Mouse (Mus musculus): ENCODE results near the gene Nt5c1a. TPM values are rescaled to one million over a fixed set of nuclear protein-coding genes. Genes with fewer than 3 reads are reported as not detected.

Gene Nt5c1a
- polyA plus RNA-seq (2014; fragmentation: Illumina TruSeq; extraction: RNeasy Lipid Tissue Mini Kit (QIAGEN cat#74804); ENCODE audit: low read depth, low replicate concordance): not detected

DNA sequence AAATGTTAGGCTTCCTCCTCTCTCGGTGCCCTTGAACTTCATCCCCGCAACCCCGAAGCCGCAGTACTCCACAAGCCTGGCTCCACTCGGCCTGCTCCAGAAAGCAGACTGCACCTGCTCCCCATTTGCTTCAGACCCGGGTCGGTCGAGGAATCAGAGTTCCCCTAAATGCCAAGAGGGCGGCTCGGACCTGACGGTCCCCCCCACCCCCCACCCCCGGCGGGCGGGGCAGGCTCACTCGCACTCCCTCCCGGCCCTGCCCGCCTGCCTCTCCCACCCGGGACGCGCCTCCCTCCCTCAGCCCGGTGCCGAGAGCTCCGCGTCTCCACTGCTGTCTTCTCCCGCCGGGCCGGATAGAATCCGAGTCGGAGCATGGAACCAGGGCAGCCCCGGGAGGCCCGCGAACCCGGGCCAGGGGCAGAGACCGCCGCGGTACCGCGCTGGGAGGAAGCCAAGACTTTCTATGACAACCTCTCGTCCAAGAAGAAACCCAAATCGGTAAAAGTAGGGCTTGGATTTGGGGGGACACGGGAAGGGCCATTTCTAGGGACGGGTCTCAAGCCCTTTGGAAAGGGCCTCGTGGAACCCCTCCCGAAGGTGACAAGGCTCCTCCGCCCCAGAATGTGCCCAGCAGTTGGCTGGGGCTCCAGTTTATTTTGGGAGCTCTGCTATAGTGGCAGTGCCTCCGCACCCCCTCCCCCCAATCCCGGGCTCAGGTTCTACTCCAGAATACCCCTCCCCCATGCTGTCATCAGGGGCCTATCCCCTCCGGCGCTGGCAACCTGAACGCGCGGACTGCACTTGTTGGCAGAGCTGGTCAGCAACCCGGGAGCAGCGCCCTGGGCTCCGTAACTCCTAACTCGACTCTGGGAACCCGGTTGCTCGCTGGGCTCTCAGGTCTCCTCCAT, at the start of gene Nt5c1a:
Gene Nt5c1a (plus strand): TSS at position 319 of the 908 bp plus-strand sequence.

DNA sequence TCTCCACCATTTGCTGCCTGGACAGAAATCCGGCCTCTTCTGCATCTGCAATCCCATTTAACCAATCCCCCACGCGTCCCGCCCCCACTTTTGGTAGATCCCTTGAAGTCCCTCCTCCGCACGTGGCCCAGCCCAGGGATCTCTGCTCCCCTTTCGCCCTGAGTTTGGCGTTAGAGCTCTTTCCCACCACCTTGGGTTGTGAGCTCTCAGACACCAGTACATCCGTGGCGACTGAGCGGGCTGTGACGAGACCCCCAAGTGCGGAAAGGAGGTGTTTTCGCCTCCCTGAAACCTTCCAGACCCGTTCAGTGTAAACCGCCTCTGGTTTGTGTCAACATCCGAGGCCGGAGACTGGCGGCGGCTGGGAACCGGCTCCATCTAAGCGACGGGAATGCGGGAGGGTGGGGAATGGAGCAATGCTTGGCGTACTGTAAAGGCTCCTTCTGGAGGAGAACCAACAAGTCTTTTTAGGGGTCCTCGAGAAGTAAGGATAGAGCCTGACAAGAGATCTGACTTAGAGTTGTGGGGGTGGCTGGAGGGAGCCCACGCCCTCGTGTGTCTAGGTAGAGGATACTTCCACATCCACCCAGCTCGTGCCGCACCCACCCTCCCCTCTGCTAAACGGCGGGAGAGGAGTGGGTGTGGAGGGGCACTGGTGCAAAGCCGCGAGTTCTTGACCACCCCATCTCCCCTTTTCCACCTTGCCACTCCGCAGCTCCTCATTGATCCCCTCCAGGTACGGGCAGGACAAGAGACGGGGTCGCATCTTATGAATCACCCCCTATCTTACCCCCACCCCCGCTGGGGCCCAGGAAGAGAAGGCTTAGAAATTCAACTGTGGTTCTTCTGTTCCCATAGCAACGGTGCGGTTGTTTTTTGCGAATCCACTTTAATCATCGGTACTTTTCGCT, 18.7 kb upstream of the Nt5c1a start, which contains the start of gene Hpcal4:
Gene Hpcal4 (plus strand): TSS at position 900 of the 911 bp plus-strand sequence.

DNA sequence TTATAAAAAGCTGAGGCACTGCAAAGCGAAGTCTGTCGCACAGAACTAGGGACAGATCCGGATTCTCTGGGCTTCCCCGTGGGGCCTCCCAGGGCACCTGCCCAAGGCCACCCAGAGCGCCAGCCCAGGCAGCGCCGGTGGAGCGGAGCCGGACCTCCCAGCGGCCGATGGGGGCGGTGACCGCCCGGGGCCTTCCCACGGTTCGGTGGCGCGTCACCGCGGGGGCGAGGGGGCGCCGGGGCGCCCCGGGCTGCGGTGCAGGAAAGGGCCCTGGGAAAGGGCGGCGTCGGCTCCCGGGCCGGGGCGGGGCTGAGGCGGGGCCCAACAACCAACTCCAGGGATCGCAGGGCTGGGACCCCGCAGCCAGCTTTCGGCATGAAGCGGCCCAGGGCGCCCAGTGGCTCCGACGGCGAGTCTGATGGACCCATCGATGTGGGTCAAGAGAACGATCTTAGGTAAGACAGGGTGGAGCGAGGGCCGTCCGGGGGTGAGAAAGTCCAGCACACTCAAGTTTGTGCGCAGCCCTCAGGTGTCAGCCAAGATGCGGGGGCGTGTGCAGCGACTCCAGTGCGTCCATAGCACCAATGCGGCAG, 32.3 kb downstream of the Nt5c1a start, which contains the start of gene Heyl:
Gene Heyl (plus strand): TSS at position 65 of the 593 bp plus-strand sequence.

GRCm38 (mm10) chr4:123261721-123262401, 60.6 kb downstream of the Nt5c1a start, which contains the start of gene Pabpc4:
Pabpc4 (plus strand) TSS chr4:123262351.

Other genes starting within 250 kb of the Nt5c1a start
- not detected for gene Mfsd2a, start 240.3 kb upstream of the Nt5c1a start, polyA plus RNA-seq (2014; fragmentation: Illumina TruSeq; extraction: RNeasy Lipid Tissue Mini Kit (QIAGEN cat#74804); ENCODE audit: low read depth, low replicate concordance)
- gene Mycl, start 205.9 kb upstream of the Nt5c1a start, polyA plus RNA-seq (2014; fragmentation: Illumina TruSeq; extraction: RNeasy Lipid Tissue Mini Kit (QIAGEN cat#74804); ENCODE audit: low read depth, low replicate concordance): 3.4 TPM
- 14.5 TPM for gene Trit1, start 184.9 kb upstream of the Nt5c1a start, polyA plus RNA-seq (2014; fragmentation: Illumina TruSeq; extraction: RNeasy Lipid Tissue Mini Kit (QIAGEN cat#74804); ENCODE audit: low read depth, low replicate concordance)
- gene Bmp8b, start 96.3 kb upstream of the Nt5c1a start, polyA plus RNA-seq (2014; fragmentation: Illumina TruSeq; extraction: RNeasy Lipid Tissue Mini Kit (QIAGEN cat#74804); ENCODE audit: low read depth, low replicate concordance): 4.5 TPM
- not detected for gene Oxct2b, start 85.2 kb upstream of the Nt5c1a start, polyA plus RNA-seq (2014; fragmentation: Illumina TruSeq; extraction: RNeasy Lipid Tissue Mini Kit (QIAGEN cat#74804); ENCODE audit: low read depth, low replicate concordance)
- gene Ppie, start 61.6 kb upstream of the Nt5c1a start, polyA plus RNA-seq (2014; fragmentation: Illumina TruSeq; extraction: RNeasy Lipid Tissue Mini Kit (QIAGEN cat#74804); ENCODE audit: low read depth, low replicate concordance): 17.3 TPM
- 1.1 TPM for gene Hpcal4, start 18.3 kb upstream of the Nt5c1a start, polyA plus RNA-seq (2014; fragmentation: Illumina TruSeq; extraction: RNeasy Lipid Tissue Mini Kit (QIAGEN cat#74804); ENCODE audit: low read depth, low replicate concordance)
- gene Heyl, start 32.1 kb downstream of the Nt5c1a start, polyA plus RNA-seq (2014; fragmentation: Illumina TruSeq; extraction: RNeasy Lipid Tissue Mini Kit (QIAGEN cat#74804); ENCODE audit: low read depth, low replicate concordance): 1.1 TPM
- gene Pabpc4, start 60.8 kb downstream of the Nt5c1a start, polyA plus RNA-seq (2014; fragmentation: Illumina TruSeq; extraction: RNeasy Lipid Tissue Mini Kit (QIAGEN cat#74804); ENCODE audit: low read depth, low replicate concordance): 38.2 TPM
- not detected for gene Oxct2a, start 122.1 kb downstream of the Nt5c1a start, polyA plus RNA-seq (2014; fragmentation: Illumina TruSeq; extraction: RNeasy Lipid Tissue Mini Kit (QIAGEN cat#74804); ENCODE audit: low read depth, low replicate concordance)
- gene Bmp8a, start 141.7 kb downstream of the Nt5c1a start, polyA plus RNA-seq (2014; fragmentation: Illumina TruSeq; extraction: RNeasy Lipid Tissue Mini Kit (QIAGEN cat#74804); ENCODE audit: low read depth, low replicate concordance): 3.4 TPM

Measured in sigmoid colon, adult 10 weeks (tissue).